Mouse (Mus musculus) neural tube, embryonic 15.5 days (tissue): Measurements from ENCODE around the gene Hist2h2aa1. TPM values are rescaled to one million over a fixed set of nuclear protein-coding genes. Genes with fewer than 3 reads are reported as not detected.

ENCODE experiments used
- ATAC-seq: fragments of 200-750 bp; cut with Nextera tagmentation; 2 replicates; pipeline ENCODE4 v1.8.0; 2017; ENCODE audit warnings: mild to moderate bottlenecking, moderate TSS enrichment, moderate library complexity; ENCODE audit not compliant: low FRiP score
- H3K27ac ChIP-seq: fragments of 300-500 bp; sonication (generic); replicated peaks from 2 replicates; pipeline ENCODE4 v1.5.1; 2015; ENCODE audit warnings: mild to moderate bottlenecking, inconsistent platforms
- H3K27me3 ChIP-seq: fragments of 300-500 bp; sonication (generic); replicated peaks from 2 replicates; pipeline ENCODE4 v1.6.1; 2015; ENCODE audit warnings: inconsistent platforms
- H3K36me3 ChIP-seq: fragments of 300-500 bp; sonication (generic); 2 replicates; pipeline ENCODE4 v1.6.1; 2015; ENCODE audit warnings: inconsistent platforms
- H3K4me1 ChIP-seq: fragments of 300-500 bp; sonication (generic); 2 replicates; pipeline ENCODE4 v1.6.1; 2015; ENCODE audit warnings: inconsistent platforms
- H3K4me2 ChIP-seq: fragments of 300-500 bp; sonication (generic); 2 replicates; pipeline ENCODE4 v1.6.1; 2015; ENCODE audit warnings: inconsistent platforms, mild to moderate bottlenecking, moderate library complexity
- H3K4me3 ChIP-seq: fragments of 300-500 bp; sonication (generic); replicated peaks from 2 replicates; pipeline ENCODE4 v1.5.1; 2015; ENCODE audit warnings: mild to moderate bottlenecking, inconsistent platforms
- H3K9ac ChIP-seq: fragments of 300-500 bp; sonication (generic); replicated peaks from 2 replicates; pipeline ENCODE4 v1.6.1; 2015; ENCODE audit warnings: mild to moderate bottlenecking, inconsistent platforms
- H3K9me3 ChIP-seq: fragments of 300-500 bp; sonication (generic); replicated peaks from 2 replicates; pipeline ENCODE4 v1.6.1; 2016; ENCODE audit warnings: inconsistent platforms
- WGBS: fragments of 180-500 bp; shearing (Covaris S2); methylation state at CpG from one replicate; pipeline ENCODE4 v1.1.7; 2015; ENCODE audit warnings: mixed read lengths; 5-methylcytosine and 5-hydroxymethylcytosine counted together
- microRNA-seq: library from miRNA; unstranded; fragments of <30 nt; microRNA quantifications from one replicate; pipeline ENCODE4, GENCODE M21; 2017
- polyA plus RNA-seq: library from polyadenylated mRNA; unstranded; fragments of >200 nt; fragmentation: Nextera tagmentation; extraction: Ambion mirVana; gene quantifications from 2 replicates; pipeline ENCODE4 v1.2.1, GENCODE M21; 2015

Gene Hist2h2aa1
- polyA plus RNA-seq, 1 experiment from 2014 or later: 14.3 TPM

DNA sequence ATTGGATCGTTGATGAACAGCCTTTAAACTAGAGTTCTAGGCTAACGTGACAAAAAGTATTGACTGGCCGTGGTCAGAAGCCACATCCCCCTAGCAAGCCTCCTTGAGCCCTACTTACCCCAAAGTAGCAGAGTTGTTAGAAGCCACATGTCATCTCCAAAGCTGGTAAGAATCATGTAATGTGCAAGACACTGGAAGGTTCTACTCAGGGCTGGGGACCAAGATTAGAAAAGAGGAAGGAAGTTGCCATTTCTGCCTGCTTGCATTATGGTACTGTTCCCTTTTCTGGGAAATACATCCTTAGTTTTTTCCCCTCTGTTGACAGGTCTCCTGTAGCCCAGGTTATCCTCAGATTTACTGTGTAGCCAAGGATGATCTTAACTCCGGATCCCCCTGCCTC is 48.5 kb downstream of the Hist2h2aa1 start, which contains the start of gene Fcgr1:
Gene Fcgr1 (minus strand): TSS at position 183 of the 400 bp plus-strand sequence.
- no peaks in the 10 kb centered on the region for H3K36me3 ChIP-seq
- WGBS: 89% methylated on average over 4 of the region's 4 CpGs
- no peak within 1 kb of the TSS for H3K4me2 ChIP-seq
- no peak within 1 kb of the TSS for H3K4me3 ChIP-seq
- H3K9me3 ChIP-seq: no peaks in the 10 kb centered on the region
- no peak within 1 kb of the TSS for H3K27ac ChIP-seq
- H3K27me3 ChIP-seq: no peaks in the 10 kb centered on the region
- H3K4me1 ChIP-seq: no peaks in the 10 kb centered on the region
- H3K9ac ChIP-seq: no peak within 1 kb of the TSS
- ATAC-seq: no peak

Small RNA genes within 50 kb of the gene (microRNA-seq; reads per million reads assigned to microRNA genes)
- gene Gm44492 (not detected), gene Gm47311 (not detected), gene Gm47313 (not detected)

Other genes starting within 250 kb of the Hist2h2aa1 start
- 46.7 and 48.6 TPM in 2 replicates for gene Plekho1, start 249.5 kb upstream of the Hist2h2aa1 start, polyA plus RNA-seq
- 53.8 and 67.8 TPM in 2 replicates for gene Vps45, start 187.0 kb upstream of the Hist2h2aa1 start, polyA plus RNA-seq
- gene Otud7b, start 141.0 kb upstream of the Hist2h2aa1 start, polyA plus RNA-seq: 10.5 TPM in 2 replicates
- 12.6 and 13.3 TPM in 2 replicates for gene Mtmr11, start 83.5 kb upstream of the Hist2h2aa1 start, polyA plus RNA-seq
- 127 and 150 TPM in 2 replicates for gene Sf3b4, start 73.2 kb upstream of the Hist2h2aa1 start, polyA plus RNA-seq
- 110 and 136 TPM in 2 replicates for gene Sv2a, start 64.3 kb upstream of the Hist2h2aa1 start, polyA plus RNA-seq
- gene Bola1, start 25.8 kb upstream of the Hist2h2aa1 start, polyA plus RNA-seq: 53.9 and 58.6 TPM in 2 replicates
- gene Hist2h2ab, start 25.6 kb upstream of the Hist2h2aa1 start, polyA plus RNA-seq: 0.47 TPM in 1 of 2 replicates, not detected in the other
- gene Hist2h2ac, start 24.6 kb upstream of the Hist2h2aa1 start, polyA plus RNA-seq: 0.72 and 3.5 TPM in 2 replicates
- 4.0 and 4.6 TPM in 2 replicates for gene Hist2h2be, start 24.4 kb upstream of the Hist2h2aa1 start, polyA plus RNA-seq
- gene Hist2h3c2, start 6.4 kb upstream of the Hist2h2aa1 start, polyA plus RNA-seq: 1.3 and 2.5 TPM in 2 replicates
- gene Hist2h2aa2, start 5.2 kb upstream of the Hist2h2aa1 start, polyA plus RNA-seq: 32.3 and 35.5 TPM in 2 replicates
- 0.14 and 0.65 TPM in 2 replicates for gene Hist2h3c1, start 1.2 kb downstream of the Hist2h2aa1 start, polyA plus RNA-seq
- gene Hist2h4, start 17.8 kb downstream of the Hist2h2aa1 start, polyA plus RNA-seq: 4.9 and 5.1 TPM in 2 replicates
- 9.4 and 16.0 TPM in 2 replicates for gene Hist2h3b, start 23.2 kb downstream of the Hist2h2aa1 start, polyA plus RNA-seq
- gene Hist2h2bb, start 24.3 kb downstream of the Hist2h2aa1 start, polyA plus RNA-seq: 0.61 and 3.0 TPM in 2 replicates
- 1.8 and 3.5 TPM in 2 replicates for gene Fcgr1, start 48.5 kb downstream of the Hist2h2aa1 start, polyA plus RNA-seq
- gene BC107364, start 206.8 kb downstream of the Hist2h2aa1 start, polyA plus RNA-seq: not detected in 2 replicates